Mouse (Mus musculus): Measurements from ENCODE around the gene Igdcc4. TPM values are rescaled to one million over a fixed set of nuclear protein-coding genes. Genes with fewer than 3 reads are reported as not detected.

The Igdcc4 gene
- polyA plus RNA-seq, 1 experiment = 9.4 TPM

DNA sequence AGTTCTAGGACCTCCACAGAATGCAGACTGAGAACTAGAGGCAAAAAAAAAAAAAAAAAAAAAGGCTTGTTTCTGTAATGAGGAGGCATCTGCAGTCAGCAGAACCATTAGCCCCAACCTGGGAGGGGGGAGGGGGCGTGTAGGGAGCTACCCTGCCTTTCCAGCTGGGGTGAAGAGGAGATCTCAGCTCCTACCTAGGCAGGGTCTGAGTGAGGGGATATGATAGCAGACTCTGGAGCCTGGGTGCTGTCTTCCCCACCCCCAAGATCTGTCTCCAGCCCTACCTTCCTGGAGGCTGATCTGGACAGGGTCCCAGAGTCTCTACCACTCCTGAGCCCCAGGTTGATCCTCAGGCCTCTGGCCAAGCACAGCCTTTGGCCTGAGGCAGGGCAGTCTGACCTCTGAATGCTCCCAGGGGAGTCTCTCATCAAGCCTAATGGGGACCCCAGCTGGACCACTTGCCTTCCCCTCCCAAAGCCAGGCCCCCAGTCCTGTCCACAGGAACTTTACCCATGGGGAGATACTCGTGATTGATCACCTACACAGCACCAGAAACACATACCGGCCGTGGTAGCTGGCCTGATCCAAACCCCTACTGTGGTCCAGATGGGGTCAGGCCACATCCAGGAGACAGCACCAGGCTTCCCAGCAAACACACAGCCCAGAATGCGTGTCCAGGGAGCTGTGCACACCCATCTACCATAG is 74.1 kb downstream of the Igdcc4 start:
- H3K36me3 ChIP-seq (ENCODE audit: control insufficient read depth, insufficient read depth) = no peaks in the 10 kb centered on the region
- no peak for TF ChIP-seq USF1 (IDR thresholded peaks at IDR 0.05; ENCODE audit: low read depth)
- no peak for TF ChIP-seq POLR2AphosphoS2 (IDR thresholded peaks at IDR 0.05; ENCODE audit: insufficient read length, low read depth)
- TF ChIP-seq SRF (IDR thresholded peaks at IDR 0.05; ENCODE audit: control insufficient read depth, insufficient read length, low read depth) = no peak
- TF ChIP-seq TCF3 (IDR thresholded peaks at IDR 0.05; ENCODE audit: insufficient read length, low read depth) = no peak
- no peak for TF ChIP-seq REST (IDR thresholded peaks at IDR 0.05; ENCODE audit: insufficient read depth, insufficient read length)
- TF ChIP-seq CEBPB (IDR thresholded peaks at IDR 0.05; ENCODE audit: insufficient read depth, poor library complexity, severe bottlenecking) = no peak
- no peak for TF ChIP-seq TCF12 (IDR thresholded peaks at IDR 0.05; ENCODE audit: insufficient read depth, poor library complexity, severe bottlenecking)
- TF ChIP-seq POLR2A (IDR thresholded peaks at IDR 0.05; ENCODE audit: insufficient read length, low read depth) = no peak
- no peak for TF ChIP-seq MYOG (IDR thresholded peaks at IDR 0.05; ENCODE audit: control insufficient read depth in 1 of 3, insufficient read depth in 1 of 3, insufficient read length in 2 of 3, low read depth in 2 of 3)
- no peak for TF ChIP-seq MYOD1 (IDR thresholded peaks at IDR 0.05; ENCODE audit: control insufficient read depth in 1 of 3, insufficient read length in 2 of 3, low read depth in 2 of 3)
- TF ChIP-seq E2F4 (IDR thresholded peaks at IDR 0.05; ENCODE audit: insufficient read depth) = no peak
- no peak for TF ChIP-seq MAX (IDR thresholded peaks at IDR 0.05; ENCODE audit: low read depth)
- peaks cover 62% of the 10 kb centered on the region for H3K27me3 ChIP-seq (ENCODE audit: control insufficient read depth, insufficient read depth, insufficient read length)

DNA sequence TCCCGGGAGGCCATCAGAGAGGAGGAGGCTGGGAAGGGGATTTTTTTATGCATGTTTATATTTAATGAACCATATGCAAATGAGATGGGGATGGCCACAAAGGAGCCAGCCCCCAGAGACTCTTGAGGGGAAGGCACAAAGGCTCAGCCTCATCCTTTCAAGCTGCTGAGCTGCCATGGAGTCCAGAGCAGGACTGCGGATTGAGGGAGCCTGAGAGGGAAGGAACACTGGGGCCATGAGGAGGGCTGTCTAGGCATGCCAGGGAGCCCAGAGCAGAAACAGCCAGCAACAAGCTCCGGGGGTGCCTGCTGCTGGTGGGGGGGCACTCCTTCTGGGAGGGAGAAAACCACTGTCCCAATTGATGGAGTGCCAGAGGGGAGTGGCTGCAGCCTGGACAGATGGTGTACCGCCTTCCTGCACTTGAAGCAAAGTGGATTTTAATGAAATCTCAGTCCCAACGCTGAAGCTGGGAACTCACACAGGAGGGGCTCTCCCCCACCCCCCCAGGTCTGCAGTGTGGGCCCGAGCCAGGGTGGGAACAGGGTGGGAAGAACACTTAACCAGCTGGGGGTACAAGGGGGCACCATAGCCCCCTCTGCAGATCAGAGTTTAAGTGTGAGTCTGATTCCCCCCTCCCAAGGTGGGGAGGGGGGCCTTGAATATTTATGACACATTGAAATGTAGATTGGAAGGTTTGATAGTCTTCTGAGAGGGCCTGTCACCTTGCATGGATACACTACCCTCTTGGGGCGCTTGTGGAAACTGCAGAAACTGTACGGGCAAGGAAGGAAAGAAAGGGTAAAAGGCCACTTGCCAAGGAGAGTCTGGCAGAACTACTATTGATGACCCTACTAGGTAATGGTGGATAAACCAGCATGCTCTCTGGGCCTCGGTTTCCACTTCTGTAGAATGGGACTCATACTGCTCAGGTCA is 74.9 kb downstream of the Igdcc4 start:
- Histone ChIP-seq H3K79me2 (ENCODE audit: control insufficient read depth, insufficient read depth) (no peaks in the 10 kb centered on the region), H3K4me3 (no peak overlapping the region), H3ac (ENCODE audit: control insufficient read depth, insufficient read length) (no peak overlapping the region), H3K36me3 (ENCODE audit: control insufficient read depth, insufficient read depth) (no peaks in the 10 kb centered on the region), H3K27me3 (ENCODE audit: control insufficient read depth, insufficient read depth, insufficient read length) (peaks cover 67% of the 10 kb centered on the region), H3K4me2 (ENCODE audit: low read depth) (no peak overlapping the region)
- TF ChIP-seq MAX (IDR thresholded peaks at IDR 0.05; ENCODE audit: low read depth) (no peak), CEBPB (IDR thresholded peaks at IDR 0.05; ENCODE audit: insufficient read depth, poor library complexity, severe bottlenecking) (no peak), TCF3 (IDR thresholded peaks at IDR 0.05; ENCODE audit: insufficient read length, low read depth) (no peak), USF1 (IDR thresholded peaks at IDR 0.05; ENCODE audit: low read depth) (no peak), TCF12 (IDR thresholded peaks at IDR 0.05; ENCODE audit: insufficient read depth, poor library complexity, severe bottlenecking) (no peak), POLR2AphosphoS2 (IDR thresholded peaks at IDR 0.05; ENCODE audit: insufficient read length, low read depth) (no peak), MYOD1 (IDR thresholded peaks at IDR 0.05; ENCODE audit: control insufficient read depth in 1 of 3, insufficient read length in 2 of 3, low read depth in 2 of 3) (no peak), SRF (IDR thresholded peaks at IDR 0.05; ENCODE audit: control insufficient read depth, insufficient read length, low read depth) (no peak), POLR2A (IDR thresholded peaks at IDR 0.05; ENCODE audit: insufficient read length, low read depth) (no peak), E2F4 (IDR thresholded peaks at IDR 0.05; ENCODE audit: insufficient read depth) (no peak), MYOG (IDR thresholded peaks at IDR 0.05; ENCODE audit: control insufficient read depth in 1 of 3, insufficient read depth in 1 of 3, insufficient read length in 2 of 3, low read depth in 2 of 3) (no peak), REST (IDR thresholded peaks at IDR 0.05; ENCODE audit: insufficient read depth, insufficient read length) (no peak)

More for the DNA sequence above, 74.1 kb downstream of the Igdcc4 start:
- H3K79me2 ChIP-seq (ENCODE audit: control insufficient read depth, insufficient read depth) = no peaks in the 10 kb centered on the region
- H3K4me2 ChIP-seq (ENCODE audit: low read depth) = no peak overlapping the region
- H3K4me3 ChIP-seq = no peak overlapping the region
- no peak overlapping the region for H3ac ChIP-seq (ENCODE audit: control insufficient read depth, insufficient read length)

DNA sequence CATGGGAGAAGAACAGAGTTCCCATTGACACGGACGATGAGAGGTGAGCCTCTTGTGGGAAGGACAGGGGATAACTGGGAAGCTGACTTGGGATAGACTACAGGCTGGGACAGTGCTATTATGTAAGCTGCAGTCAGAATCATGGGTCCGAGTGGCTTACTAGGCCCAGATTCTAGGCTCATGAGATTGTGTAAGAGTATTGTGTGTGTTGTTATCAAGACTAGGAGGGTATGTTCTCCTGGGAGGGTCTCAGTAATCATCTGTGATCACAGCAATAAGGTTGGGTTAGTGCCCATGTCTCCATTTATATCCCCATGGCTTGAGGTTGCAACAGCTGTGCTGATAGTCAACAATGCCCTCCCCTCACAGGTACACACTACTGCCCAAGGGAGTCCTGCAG is 76.2 kb downstream of the Igdcc4 start:
- TF ChIP-seq TCF12 (IDR thresholded peaks at IDR 0.05; ENCODE audit: insufficient read depth, poor library complexity, severe bottlenecking) (no peak), MYOG (IDR thresholded peaks at IDR 0.05; ENCODE audit: control insufficient read depth in 1 of 3, insufficient read depth in 1 of 3, insufficient read length in 2 of 3, low read depth in 2 of 3) (no peak), POLR2AphosphoS2 (IDR thresholded peaks at IDR 0.05; ENCODE audit: insufficient read length, low read depth) (no peak), MYOD1 (IDR thresholded peaks at IDR 0.05; ENCODE audit: control insufficient read depth in 1 of 3, insufficient read length in 2 of 3, low read depth in 2 of 3) (no peak), POLR2A (IDR thresholded peaks at IDR 0.05; ENCODE audit: insufficient read length, low read depth) (no peak), SRF (IDR thresholded peaks at IDR 0.05; ENCODE audit: control insufficient read depth, insufficient read length, low read depth) (no peak), USF1 (IDR thresholded peaks at IDR 0.05; ENCODE audit: low read depth) (no peak), REST (IDR thresholded peaks at IDR 0.05; ENCODE audit: insufficient read depth, insufficient read length) (no peak), MAX (IDR thresholded peaks at IDR 0.05; ENCODE audit: low read depth) (no peak), E2F4 (IDR thresholded peaks at IDR 0.05; ENCODE audit: insufficient read depth) (no peak), TCF3 (IDR thresholded peaks at IDR 0.05; ENCODE audit: insufficient read length, low read depth) (no peak), CEBPB (IDR thresholded peaks at IDR 0.05; ENCODE audit: insufficient read depth, poor library complexity, severe bottlenecking) (no peak)
- Histone ChIP-seq H3K36me3 (ENCODE audit: control insufficient read depth, insufficient read depth) (no peaks in the 10 kb centered on the region), H3K4me2 (ENCODE audit: low read depth) (no peak overlapping the region), H3K4me3 (no peak overlapping the region), H3K27me3 (ENCODE audit: control insufficient read depth, insufficient read depth, insufficient read length) (peaks cover 75% of the 10 kb centered on the region), H3ac (ENCODE audit: control insufficient read depth, insufficient read length) (no peak overlapping the region), H3K79me2 (ENCODE audit: control insufficient read depth, insufficient read depth) (no peaks in the 10 kb centered on the region)

DNA sequence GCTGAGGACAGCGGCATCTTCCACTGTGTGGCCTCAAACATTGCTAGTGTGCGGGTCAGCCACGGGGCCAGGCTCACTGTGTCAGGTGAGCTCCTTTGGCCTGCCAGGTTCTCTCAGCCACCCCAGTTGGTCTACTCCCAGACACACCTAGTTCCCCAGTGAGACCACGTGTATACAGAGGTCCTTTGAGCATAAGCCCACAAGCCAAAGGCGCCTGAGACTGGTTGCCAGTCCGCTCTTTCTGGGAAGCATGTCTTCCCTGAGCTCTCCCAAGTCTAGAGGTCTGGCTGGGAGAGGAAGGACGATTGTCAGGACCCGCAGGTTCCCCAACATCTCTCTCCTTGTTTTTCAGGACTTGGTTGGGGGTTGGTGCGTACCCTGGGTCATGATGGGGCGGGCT is 76.6 kb downstream of the Igdcc4 start:
- Histone ChIP-seq H3K4me3 (no peak overlapping the region), H3K79me2 (ENCODE audit: control insufficient read depth, insufficient read depth) (no peaks in the 10 kb centered on the region), H3K4me2 (ENCODE audit: low read depth) (no peak overlapping the region), H3K27me3 (ENCODE audit: control insufficient read depth, insufficient read depth, insufficient read length) (peaks cover 75% of the 10 kb centered on the region), H3ac (ENCODE audit: control insufficient read depth, insufficient read length) (no peak overlapping the region), H3K36me3 (ENCODE audit: control insufficient read depth, insufficient read depth) (no peaks in the 10 kb centered on the region)
- TF ChIP-seq TCF3 (IDR thresholded peaks at IDR 0.05; ENCODE audit: insufficient read length, low read depth) (no peak), USF1 (IDR thresholded peaks at IDR 0.05; ENCODE audit: low read depth) (no peak), SRF (IDR thresholded peaks at IDR 0.05; ENCODE audit: control insufficient read depth, insufficient read length, low read depth) (no peak), POLR2A (IDR thresholded peaks at IDR 0.05; ENCODE audit: insufficient read length, low read depth) (no peak), CEBPB (IDR thresholded peaks at IDR 0.05; ENCODE audit: insufficient read depth, poor library complexity, severe bottlenecking) (no peak), E2F4 (IDR thresholded peaks at IDR 0.05; ENCODE audit: insufficient read depth) (no peak), TCF12 (IDR thresholded peaks at IDR 0.05; ENCODE audit: insufficient read depth, poor library complexity, severe bottlenecking) (no peak), MYOD1 (IDR thresholded peaks at IDR 0.05; ENCODE audit: control insufficient read depth in 1 of 3, insufficient read length in 2 of 3, low read depth in 2 of 3) (no peak), MAX (IDR thresholded peaks at IDR 0.05; ENCODE audit: low read depth) (no peak), REST (IDR thresholded peaks at IDR 0.05; ENCODE audit: insufficient read depth, insufficient read length) (no peak), MYOG (IDR thresholded peaks at IDR 0.05; ENCODE audit: control insufficient read depth in 1 of 3, insufficient read depth in 1 of 3, insufficient read length in 2 of 3, low read depth in 2 of 3) (no peak), POLR2AphosphoS2 (IDR thresholded peaks at IDR 0.05; ENCODE audit: insufficient read length, low read depth) (no peak)
